Mouse (Mus musculus) hindbrain, embryonic 10.5 days (tissue): Measurements from ENCODE around the gene Mettl7b. TPM values are rescaled to one million over a fixed set of nuclear protein-coding genes. Genes with fewer than 3 reads are reported as not detected.
"Not testable (repeated sequence)": the region's sequence is repeated elsewhere in the genome, so short reads cannot be mapped to it uniquely, and the experiment has no call there.

Experiments
- DNase-seq: peaks from one replicate; pipeline ENCODE4 v3.0.0-alpha.2; 2017; ENCODE audit warnings: low spot score
- H3K27ac ChIP-seq: fragments of 300-500 bp; sonication (generic); 2 replicates; pipeline ENCODE4 v1.5.1; 2016; ENCODE audit warnings: mild to moderate bottlenecking, moderate library complexity
- H3K27me3 ChIP-seq: fragments of 300-500 bp; sonication (generic); 2 replicates; pipeline ENCODE4 v1.6.1; 2016; ENCODE audit warnings: mild to moderate bottlenecking; ENCODE audit not compliant: poor library complexity, insufficient read depth, severe bottlenecking
- H3K36me3 ChIP-seq: fragments of 300-500 bp; sonication (generic); 2 replicates; pipeline ENCODE4 v1.6.1; 2016; ENCODE audit warnings: mild to moderate bottlenecking, moderate library complexity
- H3K4me1 ChIP-seq: fragments of 300-500 bp; sonication (generic); replicated peaks from 2 replicates; pipeline ENCODE4 v1.6.1; 2016; ENCODE audit warnings: mild to moderate bottlenecking
- H3K4me3 ChIP-seq: fragments of 300-500 bp; sonication (generic); 2 replicates; pipeline ENCODE4 v1.5.1; 2016; ENCODE audit warnings: mild to moderate bottlenecking, moderate library complexity
- H3K9me3 ChIP-seq: fragments of 300-500 bp; sonication (generic); 2 replicates; pipeline ENCODE4 v1.6.1; 2016; ENCODE audit warnings: mild to moderate bottlenecking, moderate library complexity
- WGBS: fragments of 180-500 bp; shearing (Covaris S2); methylation state at CpG from one replicate; pipeline ENCODE4 v1.1.7; 2016; 5-methylcytosine and 5-hydroxymethylcytosine counted together
- polyA plus RNA-seq: library from polyadenylated mRNA; unstranded; fragments of >200 nt; fragmentation: Nextera tagmentation; extraction: Ambion mirVana; gene quantifications from 2 replicates; pipeline ENCODE4 v1.2.1, GENCODE M21; 2016

Gene Mettl7b
- not detected in 2 replicates for polyA plus RNA-seq

GRCm38 (mm10) chr10:128960590-128961584 lies at the start of gene Mettl7b:
TSS of gene Mettl7b (minus strand) at chr10:128960988.
- Histone ChIP-seq H3K9me3 (no peaks in the 10 kb centered on the region), H3K4me3 (no peak within 1 kb of the TSS), H3K4me1 (no peaks in the 10 kb centered on the region), H3K36me3 (no peaks in the 10 kb centered on the region), H3K27ac (no peak within 1 kb of the TSS), H3K27me3 (no peaks in the 10 kb centered on the region)
- 87% methylated on average over 12 of the region's 12 CpGs for WGBS
- no peak for DNase-seq

- DNase-seq, result no peak
- no peaks in the 10 kb centered on the region for H3K4me1 ChIP-seq
- no peak within 1 kb of the TSS for H3K27ac ChIP-seq
- H3K36me3 ChIP-seq, result no peaks in the 10 kb centered on the region
- H3K4me3 ChIP-seq, result no peak within 1 kb of the TSS
- 76% methylated on average over 2 of the region's 2 CpGs for WGBS
- H3K27me3 ChIP-seq, result no peaks in the 10 kb centered on the region
- 0 out of 2 replicates have a peak, but pooled peaks cover 8% of the 10 kb centered on the region for H3K9me3 ChIP-seq
Observed at GRCm38 (mm10) chr10:129010288-129010841, 49.6 kb upstream of the Mettl7b start, which contains the start of gene Olfr763. TSS of gene Olfr763 (plus strand) at chr10:129010791.

- H3K27me3 ChIP-seq, result no peaks in the 10 kb centered on the region
- H3K4me3 ChIP-seq, result no peak overlapping the region
- 0 out of 2 replicates have a peak, but pooled peaks cover 8% of the 10 kb centered on the region for H3K9me3 ChIP-seq
- no peaks in the 10 kb centered on the region for H3K36me3 ChIP-seq
- no peak for DNase-seq
- H3K27ac ChIP-seq, result no peak overlapping the region
- no peaks in the 10 kb centered on the region for H3K4me1 ChIP-seq
- 85% methylated on average over 14 of the region's 14 CpGs for WGBS
Observed at GRCm38 (mm10) chr10:129004032-129004920, 43.5 kb upstream of the Mettl7b start.

- H3K27me3 ChIP-seq, result no peaks in the 10 kb centered on the region
- H3K9me3 ChIP-seq, result no peaks in the 10 kb centered on the region
- H3K4me3 ChIP-seq, result no peak overlapping the region
- no peak overlapping the region for H3K27ac ChIP-seq
- 75% methylated on average over 4 of the region's 4 CpGs for WGBS
- no peak for DNase-seq
- H3K36me3 ChIP-seq, result no peaks in the 10 kb centered on the region
- no peaks in the 10 kb centered on the region for H3K4me1 ChIP-seq
Observed at GRCm38 (mm10) chr10:128996523-128997040, 35.8 kb upstream of the Mettl7b start.

- no peak overlapping the region for H3K4me3 ChIP-seq
- 97% methylated on average over 1 of the region's 1 CpGs for WGBS
- no peaks in the 10 kb centered on the region for H3K4me1 ChIP-seq
- DNase-seq, result no peak
- no peaks in the 10 kb centered on the region for H3K27me3 ChIP-seq
- H3K27ac ChIP-seq, result no peak overlapping the region
- no peaks in the 10 kb centered on the region for H3K9me3 ChIP-seq
- H3K36me3 ChIP-seq, result no peaks in the 10 kb centered on the region
Observed at GRCm38 (mm10) chr10:128995796-128996195, 35.0 kb upstream of the Mettl7b start.

- Histone ChIP-seq H3K27me3 (no peaks in the 10 kb centered on the region), H3K27ac (no peak overlapping the region), H3K4me3 (no peak overlapping the region), H3K36me3 (no peaks in the 10 kb centered on the region), H3K9me3 (no peaks in the 10 kb centered on the region), H3K4me1 (no peaks in the 10 kb centered on the region)
- DNase-seq, result no peak
Observed at GRCm38 (mm10) chr10:128990994-128991393, 30.2 kb upstream of the Mettl7b start.

GRCm38 (mm10) chr10:128990129-128990850 lies 29.5 kb upstream of the Mettl7b start:
- not testable (repeated sequence) for H3K4me1 ChIP-seq, H3K27ac ChIP-seq, H3K36me3 ChIP-seq, H3K27me3 ChIP-seq, H3K4me3 ChIP-seq, DNase-seq, H3K9me3 ChIP-seq
- WGBS, result 62% methylated on average over 7 of the region's 10 CpGs

GRCm38 (mm10) chr10:128989131-128989530 lies 28.3 kb upstream of the Mettl7b start, which contains the start of gene Olfr9:
TSS of gene Olfr9 (plus strand) at chr10:128989431.
- not testable (repeated sequence) for H3K36me3 ChIP-seq, H3K27ac ChIP-seq, H3K27me3 ChIP-seq, H3K4me1 ChIP-seq, H3K9me3 ChIP-seq, H3K4me3 ChIP-seq, DNase-seq
- 68% methylated on average over 1 of the region's 1 CpGs for WGBS

- Histone ChIP-seq H3K27me3 (no peaks in the 10 kb centered on the region), H3K4me1 (0 out of 2 replicates have a peak, but pooled peaks cover 3% of the 10 kb centered on the region), H3K27ac (no peak overlapping the region), H3K4me3 (no peak overlapping the region), H3K9me3 (no peaks in the 10 kb centered on the region), H3K36me3 (no peaks in the 10 kb centered on the region)
- WGBS, result 73% methylated on average over 3 of the region's 3 CpGs
- no peak for DNase-seq
Observed at GRCm38 (mm10) chr10:128980644-128981365, 20.0 kb upstream of the Mettl7b start.

- Histone ChIP-seq H3K4me3 (no peak overlapping the region), H3K36me3 (no peaks in the 10 kb centered on the region), H3K4me1 (0 out of 2 replicates have a peak, but pooled peaks cover 3% of the 10 kb centered on the region), H3K27ac (no peak overlapping the region), H3K27me3 (no peaks in the 10 kb centered on the region), H3K9me3 (no peaks in the 10 kb centered on the region)
- peak; percentile 41 for DNase-seq
- 29% methylated on average over 9 of the region's 9 CpGs for WGBS
Observed at GRCm38 (mm10) chr10:128977522-128978114, 16.8 kb upstream of the Mettl7b start.

GRCm38 (mm10) chr10:128976395-128976794 lies 15.6 kb upstream of the Mettl7b start:
- Histone ChIP-seq H3K27me3 (no peaks in the 10 kb centered on the region), H3K4me1 (0 out of 2 replicates have a peak, but pooled peaks cover 3% of the 10 kb centered on the region), H3K36me3 (no peaks in the 10 kb centered on the region), H3K4me3 (no peak overlapping the region), H3K9me3 (no peaks in the 10 kb centered on the region), H3K27ac (no peak overlapping the region)
- DNase-seq, result no peak
- WGBS, result 63% methylated on average over 3 of the region's 3 CpGs
